Mouse (Mus musculus) heart, postnatal 0 days (tissue): Measurements from ENCODE around the gene 4933425L06Rik. TPM values are rescaled to one million over a fixed set of nuclear protein-coding genes. Genes with fewer than 3 reads are reported as not detected.
A peak's percentile ranks its signal among the peaks of the same experiment; 100 is the strongest.

Experiments
- ATAC-seq: fragments of 200-750 bp; cut with Nextera tagmentation; 2 replicates; pipeline ENCODE4 v1.8.0; 2017; ENCODE audit warnings: low read depth, moderate number of reproducible peaks, moderate library complexity; ENCODE audit not compliant: insufficient read depth
- DNase-seq: peaks from one replicate; pipeline ENCODE4 v3.0.0-alpha.2; 2016; ENCODE audit warnings: low spot score
- H3K27ac ChIP-seq: fragments of 300-500 bp; sonication (generic); 2 replicates; pipeline ENCODE4 v1.5.1; 2014; ENCODE audit warnings: low read depth, mild to moderate bottlenecking
- H3K27me3 ChIP-seq: fragments of 300-500 bp; sonication (generic); 2 replicates; pipeline ENCODE4 v1.6.1; 2014; ENCODE audit warnings: low read length, mixed read lengths; ENCODE audit not compliant: control insufficient read depth, insufficient read depth
- H3K36me3 ChIP-seq: fragments of 300-500 bp; sonication (generic); replicated peaks from 2 replicates; pipeline ENCODE4 v1.6.1; 2014; ENCODE audit warnings: low read length, mixed read lengths; ENCODE audit not compliant: control insufficient read depth, insufficient read depth
- H3K4me1 ChIP-seq: fragments of 300-500 bp; sonication (generic); 2 replicates; pipeline ENCODE4 v1.6.1; 2014; ENCODE audit warnings: antibody characterized with exemption; ENCODE audit not compliant: control insufficient read depth, insufficient read depth
- H3K4me2 ChIP-seq: fragments of 300-500 bp; sonication (generic); 2 replicates; pipeline ENCODE4 v1.6.1; 2014; ENCODE audit warnings: low read depth, mild to moderate bottlenecking, low read length, moderate library complexity
- H3K4me3 ChIP-seq: fragments of 300-500 bp; sonication (generic); 2 replicates; pipeline ENCODE4 v1.5.1; 2014; ENCODE audit warnings: low read depth, low read length
- H3K9ac ChIP-seq: fragments of 300-500 bp; sonication (generic); replicated peaks from 2 replicates; pipeline ENCODE4 v1.6.1; 2014; ENCODE audit warnings: low read depth, low read length, mixed read lengths
- H3K9me3 ChIP-seq: fragments of 300-500 bp; sonication (generic); replicated peaks from 2 replicates; pipeline ENCODE4 v1.6.1; 2016; ENCODE audit warnings: low read length; ENCODE audit not compliant: control insufficient read depth
- CTCF ChIP-seq: IDR thresholded peaks from 2 replicates; pipeline ENCODE4 v1.5.1; 2016; ENCODE audit warnings: antibody characterized with exemption, control low read depth, low read depth
- EP300 ChIP-seq: IDR thresholded peaks from 2 replicates; pipeline ENCODE4 v1.6.1; 2016; ENCODE audit warnings: antibody characterized with exemption, low read depth
- WGBS: fragments of 180-500 bp; shearing (Covaris S2); extraction: QIAGEN DNeasy Blood & Tissue Kit; methylation state at CpG from one replicate; pipeline ENCODE4 v1.1.7; 2014; 5-methylcytosine and 5-hydroxymethylcytosine counted together
- polyA plus RNA-seq: library from polyadenylated mRNA; unstranded; fragments of >200 nt; fragmentation: Nextera tagmentation; extraction: Ambion mirVana; gene quantifications from 2 replicates; pipeline ENCODE4 v1.2.1, GENCODE M21; 2015
- total RNA-seq: library from RNA; depleted of rRNA; stranded (reverse); fragments of >200 nt; gene quantifications from 2 replicates; pipeline ENCODE4 v1.2.3, GENCODE M21; 2014; ENCODE audit warnings: low replicate concordance

Gene 4933425L06Rik
- total and polyA plus RNA-seq, 2 experiments from 2014 or later = not detected

DNA sequence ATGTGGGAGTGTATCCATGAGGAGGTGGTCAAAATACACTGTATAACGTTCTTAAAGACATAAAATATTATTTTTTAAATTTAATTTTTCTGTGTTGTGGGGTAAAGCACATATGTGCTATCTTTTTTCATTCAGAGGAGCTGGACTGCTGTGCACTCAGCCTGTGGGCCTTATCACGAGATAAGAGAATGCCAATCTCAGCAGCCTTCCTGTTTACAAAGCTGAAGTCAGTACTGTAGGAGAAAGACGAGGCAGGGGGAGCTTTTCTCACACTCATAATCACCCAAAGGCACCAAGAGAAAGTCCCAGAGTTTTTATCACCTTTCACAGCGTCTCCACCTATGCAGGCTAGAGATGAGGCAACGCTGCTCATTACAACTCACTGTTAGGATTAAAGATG is 52.5 kb downstream of the 4933425L06Rik start:
- H3K9ac ChIP-seq = no peak overlapping the region
- no peak for TF ChIP-seq CTCF
- no peak for TF ChIP-seq EP300
- no peaks in the 10 kb centered on the region for H3K4me1 ChIP-seq
- ATAC-seq = no peak
- no peak for DNase-seq
- H3K27me3 ChIP-seq = no peaks in the 10 kb centered on the region
- no peaks in the 10 kb centered on the region for H3K36me3 ChIP-seq
- H3K27ac ChIP-seq = no peak overlapping the region
- no peaks in the 10 kb centered on the region for H3K9me3 ChIP-seq
- no peak overlapping the region for H3K4me2 ChIP-seq
- 26% methylated on average over 5 of the region's 5 CpGs for WGBS
- no peak overlapping the region for H3K4me3 ChIP-seq

DNA sequence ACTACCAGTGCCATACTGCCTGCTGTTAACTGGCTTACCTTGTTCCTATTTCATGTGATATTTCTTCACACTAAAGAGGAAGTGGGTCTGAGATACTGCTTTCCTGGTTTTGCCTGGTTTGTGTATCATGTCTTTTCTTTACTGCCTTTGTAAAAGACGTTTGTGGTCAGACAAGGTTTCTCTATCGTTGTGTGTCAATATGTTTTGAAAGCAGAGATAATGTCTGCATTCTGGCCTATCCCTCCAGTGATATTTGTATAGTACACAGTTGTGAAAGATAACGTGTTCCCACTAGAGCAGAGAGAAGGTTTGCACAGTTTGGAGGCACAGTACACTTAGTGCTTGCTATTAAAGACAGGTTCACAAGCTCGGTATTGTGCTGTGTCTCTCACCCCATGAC is 58.0 kb downstream of the 4933425L06Rik start:
- Histone ChIP-seq H3K9me3 (no peaks in the 10 kb centered on the region), H3K27me3 (no peaks in the 10 kb centered on the region), H3K4me1 (no peaks in the 10 kb centered on the region), H3K27ac (no peak overlapping the region), H3K4me2 (no peak overlapping the region), H3K9ac (no peak overlapping the region), H3K4me3 (no peak overlapping the region), H3K36me3 (no peaks in the 10 kb centered on the region)
- no peak for ATAC-seq
- TF ChIP-seq CTCF = no peak
- TF ChIP-seq EP300 = no peak
- 38% methylated on average over 4 of the region's 4 CpGs for WGBS
- DNase-seq = no peak

DNA sequence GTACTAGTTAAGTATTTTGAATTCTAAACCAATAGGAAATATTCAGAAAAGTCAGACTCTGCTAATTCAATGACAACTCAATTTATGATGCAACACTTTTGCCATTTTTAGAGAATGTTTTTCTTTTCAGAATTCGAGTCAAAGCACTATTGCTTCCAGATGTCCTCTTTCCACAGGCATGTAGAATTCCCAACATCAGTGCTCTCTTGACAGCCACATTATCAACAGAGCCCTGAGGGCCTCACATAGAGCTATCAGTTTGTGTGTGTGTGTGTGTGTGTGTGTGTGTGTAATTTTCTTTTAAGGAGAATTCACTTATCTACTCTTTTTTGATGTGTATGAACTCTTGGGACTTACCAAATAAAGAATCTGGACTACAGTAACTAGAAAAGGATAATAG is 64.9 kb downstream of the 4933425L06Rik start:
- TF ChIP-seq EP300 (no peak), CTCF (no peak)
- Histone ChIP-seq H3K36me3 (no peaks in the 10 kb centered on the region), H3K27me3 (no peaks in the 10 kb centered on the region), H3K4me2 (no peak overlapping the region), H3K4me1 (no peaks in the 10 kb centered on the region), H3K27ac (no peak overlapping the region), H3K9ac (no peak overlapping the region), H3K9me3 (no peaks in the 10 kb centered on the region), H3K4me3 (no peak overlapping the region)
- ATAC-seq (no peak), DNase-seq (no peak)
- 32% methylated on average over 1 of the region's 1 CpGs for WGBS

DNA sequence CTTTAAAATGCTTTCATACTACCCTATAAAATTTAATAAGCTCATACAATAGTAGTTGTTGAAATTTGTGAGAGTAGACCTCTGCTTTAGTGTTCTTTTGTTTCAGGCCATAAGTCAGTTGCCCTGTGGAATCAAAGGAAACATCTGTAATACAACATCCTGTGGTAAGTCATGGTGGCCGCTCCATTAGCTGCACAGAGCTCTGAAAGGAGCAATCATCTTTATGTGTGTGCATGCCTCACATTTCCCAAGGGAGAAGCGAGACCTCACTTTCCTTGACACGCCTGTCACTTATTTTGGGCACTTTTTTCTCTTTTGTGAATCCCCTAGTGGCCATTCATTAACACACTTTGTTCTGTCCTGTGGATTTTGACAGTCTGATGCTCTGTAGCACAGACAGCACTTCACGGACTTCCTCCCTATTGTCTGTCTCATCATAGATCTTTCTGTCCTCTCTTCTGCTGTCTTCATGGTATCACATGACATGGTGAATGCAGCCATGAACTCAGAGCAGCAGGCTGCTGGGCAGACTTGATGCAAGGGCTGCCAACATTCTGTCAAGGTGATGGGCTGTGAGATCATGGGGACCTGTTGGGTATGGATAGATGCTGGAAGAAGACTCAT is 66.0 kb downstream of the 4933425L06Rik start:
- H3K4me2 ChIP-seq = no peak overlapping the region
- no peak overlapping the region for H3K27ac ChIP-seq
- H3K4me1 ChIP-seq = no peaks in the 10 kb centered on the region
- no peaks in the 10 kb centered on the region for H3K27me3 ChIP-seq
- H3K36me3 ChIP-seq = no peaks in the 10 kb centered on the region
- no peak overlapping the region for H3K9ac ChIP-seq
- TF ChIP-seq EP300 = 0 out of 2 replicates have a peak, but pooled peaks have one; percentile 48
- TF ChIP-seq CTCF = no peak; the same call in 1 of the 2 replicates
- no peak for DNase-seq
- 68% methylated on average over 4 of the region's 4 CpGs for WGBS
- no peaks in the 10 kb centered on the region for H3K9me3 ChIP-seq
- peak; percentile 51 for ATAC-seq
- no peak overlapping the region for H3K4me3 ChIP-seq

DNA sequence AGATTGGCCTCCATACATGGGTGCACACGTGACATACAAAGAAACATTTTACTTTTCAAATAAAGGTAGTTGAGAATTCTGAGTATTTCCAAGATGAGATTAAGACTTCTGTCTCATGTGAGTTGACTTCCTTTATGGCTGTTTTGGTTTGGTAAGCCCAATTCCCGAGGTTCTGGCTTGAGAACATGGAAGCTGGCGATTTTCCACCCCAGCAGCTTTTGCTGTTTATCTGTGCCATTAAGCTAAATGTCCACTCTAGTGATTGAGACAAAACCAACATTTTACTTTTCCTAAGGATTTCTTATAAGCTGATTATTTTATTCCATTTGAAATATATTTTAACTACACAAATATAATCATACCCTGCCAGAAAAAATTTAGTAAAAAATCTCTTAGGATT is 68.1 kb downstream of the 4933425L06Rik start:
- Histone ChIP-seq H3K9me3 (no peaks in the 10 kb centered on the region), H3K27ac (no peak overlapping the region), H3K4me3 (no peak overlapping the region), H3K36me3 (no peaks in the 10 kb centered on the region), H3K4me1 (no peaks in the 10 kb centered on the region), H3K9ac (no peak overlapping the region), H3K4me2 (no peak overlapping the region), H3K27me3 (no peaks in the 10 kb centered on the region)
- no peak for ATAC-seq
- TF ChIP-seq CTCF = no peak
- no peak for TF ChIP-seq EP300
- 73% methylated on average over 3 of the region's 3 CpGs for WGBS
- no peak for DNase-seq

DNA sequence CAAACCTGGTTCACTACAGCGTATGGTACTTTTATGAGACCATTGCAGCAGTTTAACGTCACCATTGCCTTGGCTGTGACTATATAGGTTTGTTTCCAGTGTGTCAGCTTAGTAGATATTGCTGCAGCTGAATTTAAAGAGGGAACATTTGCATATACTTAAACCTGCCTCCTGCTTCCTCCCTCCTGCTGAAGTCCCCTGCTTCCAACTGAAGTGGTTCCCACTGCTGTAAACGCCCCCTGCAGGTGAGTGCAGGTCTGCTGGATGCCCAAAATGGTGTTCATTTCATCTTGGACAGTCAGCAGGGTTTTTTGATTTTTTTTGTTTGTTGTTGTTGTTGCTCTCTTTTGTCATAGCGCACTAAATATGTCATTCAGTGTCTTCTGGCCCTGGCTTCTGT is 72.0 kb downstream of the 4933425L06Rik start:
- DNase-seq (no peak), ATAC-seq (no peak)
- H3K4me3 ChIP-seq = no peak overlapping the region
- no peak overlapping the region for H3K4me2 ChIP-seq
- H3K9me3 ChIP-seq = no peaks in the 10 kb centered on the region
- no peaks in the 10 kb centered on the region for H3K27me3 ChIP-seq
- H3K36me3 ChIP-seq = no peaks in the 10 kb centered on the region
- TF ChIP-seq EP300 = no peak
- peak; percentile 30 for TF ChIP-seq CTCF
- WGBS = 65% methylated on average over 4 of the region's 4 CpGs
- H3K27ac ChIP-seq = no peak overlapping the region
- no peaks in the 10 kb centered on the region for H3K4me1 ChIP-seq
- H3K9ac ChIP-seq = no peak overlapping the region
